Mouse (Mus musculus): ENCODE measurements around the gene Vstm5. TPM values are rescaled to one million over a fixed set of nuclear protein-coding genes. Genes with fewer than 3 reads are reported as not detected.
"Not testable (repeated sequence)": the region's sequence is repeated elsewhere in the genome, so short reads cannot be mapped to it uniquely, and the experiment has no call there.

Gene Vstm5
- polyA plus RNA-seq, 1 experiment from 2014 or later: 2.0 TPM

DNA sequence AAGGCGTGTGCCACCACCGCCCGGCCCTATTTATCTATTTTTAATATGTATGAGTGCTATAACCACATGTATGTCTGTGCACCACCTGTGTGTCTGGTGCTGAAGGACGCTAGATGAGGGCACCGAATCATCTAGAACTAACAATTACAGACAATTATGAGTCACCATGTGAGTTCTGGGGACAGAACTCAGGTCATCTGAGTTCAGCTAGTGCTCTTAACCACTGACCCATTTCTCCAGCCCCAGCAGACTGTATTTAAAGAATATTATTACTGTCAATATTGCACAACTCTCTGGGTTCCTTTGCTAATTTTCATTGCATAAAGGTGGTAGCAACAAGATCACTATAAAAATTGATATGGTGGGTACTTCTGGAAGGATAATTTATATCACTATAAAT, 61.2 kb downstream of the Vstm5 start:
- H3K4me2 ChIP-seq: no peak overlapping the region
- no peaks in the 10 kb centered on the region for H3K36me3 ChIP-seq (ENCODE audit: control insufficient read depth, insufficient read depth, low read length)
- no peak overlapping the region for H3K9ac ChIP-seq (ENCODE audit: low read length)
- no peaks in the 10 kb centered on the region for H3K9me3 ChIP-seq (ENCODE audit: control insufficient read depth, low read length)
- no peak overlapping the region for H3K27ac ChIP-seq (ENCODE audit: low read depth, low read length)
- H3K4me3 ChIP-seq (ENCODE audit: low read depth, low read length): no peak overlapping the region
- H3K4me1 ChIP-seq (ENCODE audit: control insufficient read depth, insufficient read depth, low read length): no peaks in the 10 kb centered on the region
- WGBS: 90% methylated on average over 5 of the region's 5 CpGs
- no peaks in the 10 kb centered on the region for H3K27me3 ChIP-seq (ENCODE audit: control insufficient read depth, insufficient read depth, low read length)
- DNase-seq (ENCODE audit: low spot score, missing footprints) (no peak), ATAC-seq (ENCODE audit: low FRiP score) (no peak)

DNA sequence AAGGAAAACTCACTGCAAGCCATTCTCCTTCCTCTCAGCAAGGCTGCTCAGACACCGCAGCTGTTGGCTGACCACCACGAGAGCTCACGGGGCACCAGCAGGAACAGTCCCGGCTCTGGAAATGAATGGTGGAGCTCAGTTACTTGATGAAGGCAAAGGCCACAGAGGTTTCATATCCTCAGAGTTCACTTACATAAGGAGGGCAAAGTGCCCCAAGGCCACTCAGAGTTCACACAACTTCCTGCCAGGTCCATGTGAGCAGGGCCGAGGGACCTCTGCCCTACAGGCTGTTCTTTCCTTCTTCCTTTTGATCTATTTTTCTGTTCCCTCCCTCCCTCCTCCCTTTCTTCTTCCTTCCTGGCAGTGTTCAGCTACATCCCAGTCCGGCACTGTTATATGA, 62.6 kb downstream of the Vstm5 start:
- H3K36me3 ChIP-seq (ENCODE audit: control insufficient read depth, insufficient read depth, low read length): no peaks in the 10 kb centered on the region
- no peaks in the 10 kb centered on the region for H3K27me3 ChIP-seq (ENCODE audit: control insufficient read depth, insufficient read depth, low read length)
- H3K9ac ChIP-seq (ENCODE audit: low read length): no peak overlapping the region
- H3K4me3 ChIP-seq (ENCODE audit: low read depth, low read length): no peak overlapping the region
- no peak overlapping the region for H3K27ac ChIP-seq (ENCODE audit: low read depth, low read length)
- ATAC-seq (ENCODE audit: low FRiP score) (no peak), DNase-seq (ENCODE audit: low spot score, missing footprints) (no peak)
- WGBS: 75% methylated on average over 6 of the region's 6 CpGs
- H3K4me2 ChIP-seq: no peak overlapping the region
- no peaks in the 10 kb centered on the region for H3K9me3 ChIP-seq (ENCODE audit: control insufficient read depth, low read length)
- no peaks in the 10 kb centered on the region for H3K4me1 ChIP-seq (ENCODE audit: control insufficient read depth, insufficient read depth, low read length)

GRCm38 (mm10) chr9:15302006-15302405, 63.2 kb downstream of the Vstm5 start:
- not testable (repeated sequence) for H3K4me1 ChIP-seq (ENCODE audit: control insufficient read depth, insufficient read depth, low read length); H3K4me2 ChIP-seq; H3K27ac ChIP-seq (ENCODE audit: low read depth, low read length); H3K36me3 ChIP-seq (ENCODE audit: control insufficient read depth, insufficient read depth, low read length); ATAC-seq (ENCODE audit: low FRiP score); DNase-seq (ENCODE audit: low spot score, missing footprints); H3K9me3 ChIP-seq (ENCODE audit: control insufficient read depth, low read length); H3K9ac ChIP-seq (ENCODE audit: low read length); H3K27me3 ChIP-seq (ENCODE audit: control insufficient read depth, insufficient read depth, low read length); H3K4me3 ChIP-seq (ENCODE audit: low read depth, low read length)
- WGBS: 76% methylated on average over 6 of the region's 6 CpGs

DNA sequence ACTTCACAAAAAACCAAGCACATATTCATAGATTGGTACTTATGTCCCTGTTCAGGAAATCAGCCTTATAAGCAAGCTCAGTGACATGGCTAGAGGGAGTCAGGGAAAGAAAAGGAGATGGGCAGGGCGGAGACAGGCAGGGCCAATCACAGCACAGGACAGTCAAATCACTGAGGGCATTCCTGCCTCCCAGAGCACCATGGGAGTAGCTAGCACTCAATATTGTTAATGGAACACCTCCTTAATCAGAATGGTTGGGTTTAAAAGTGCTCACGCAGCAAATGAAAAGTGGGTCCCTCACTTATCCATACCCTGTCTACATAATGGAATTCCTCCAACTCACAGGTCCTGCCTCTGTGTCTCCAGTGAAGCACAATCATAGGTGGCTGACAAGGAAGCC, 64.0 kb downstream of the Vstm5 start:
- DNase-seq (ENCODE audit: low spot score, missing footprints) (no peak), ATAC-seq (ENCODE audit: low FRiP score) (no peak)
- H3K4me3 ChIP-seq (ENCODE audit: low read depth, low read length): no peak overlapping the region
- 70% methylated on average over 2 of the region's 2 CpGs for WGBS
- no peak overlapping the region for H3K9ac ChIP-seq (ENCODE audit: low read length)
- no peak overlapping the region for H3K27ac ChIP-seq (ENCODE audit: low read depth, low read length)
- no peaks in the 10 kb centered on the region for H3K9me3 ChIP-seq (ENCODE audit: control insufficient read depth, low read length)
- H3K4me2 ChIP-seq: no peak overlapping the region
- no peaks in the 10 kb centered on the region for H3K36me3 ChIP-seq (ENCODE audit: control insufficient read depth, insufficient read depth, low read length)
- H3K27me3 ChIP-seq (ENCODE audit: control insufficient read depth, insufficient read depth, low read length): no peaks in the 10 kb centered on the region
- peaks cover 10% of the 10 kb centered on the region for H3K4me1 ChIP-seq (ENCODE audit: control insufficient read depth, insufficient read depth, low read length)

DNA sequence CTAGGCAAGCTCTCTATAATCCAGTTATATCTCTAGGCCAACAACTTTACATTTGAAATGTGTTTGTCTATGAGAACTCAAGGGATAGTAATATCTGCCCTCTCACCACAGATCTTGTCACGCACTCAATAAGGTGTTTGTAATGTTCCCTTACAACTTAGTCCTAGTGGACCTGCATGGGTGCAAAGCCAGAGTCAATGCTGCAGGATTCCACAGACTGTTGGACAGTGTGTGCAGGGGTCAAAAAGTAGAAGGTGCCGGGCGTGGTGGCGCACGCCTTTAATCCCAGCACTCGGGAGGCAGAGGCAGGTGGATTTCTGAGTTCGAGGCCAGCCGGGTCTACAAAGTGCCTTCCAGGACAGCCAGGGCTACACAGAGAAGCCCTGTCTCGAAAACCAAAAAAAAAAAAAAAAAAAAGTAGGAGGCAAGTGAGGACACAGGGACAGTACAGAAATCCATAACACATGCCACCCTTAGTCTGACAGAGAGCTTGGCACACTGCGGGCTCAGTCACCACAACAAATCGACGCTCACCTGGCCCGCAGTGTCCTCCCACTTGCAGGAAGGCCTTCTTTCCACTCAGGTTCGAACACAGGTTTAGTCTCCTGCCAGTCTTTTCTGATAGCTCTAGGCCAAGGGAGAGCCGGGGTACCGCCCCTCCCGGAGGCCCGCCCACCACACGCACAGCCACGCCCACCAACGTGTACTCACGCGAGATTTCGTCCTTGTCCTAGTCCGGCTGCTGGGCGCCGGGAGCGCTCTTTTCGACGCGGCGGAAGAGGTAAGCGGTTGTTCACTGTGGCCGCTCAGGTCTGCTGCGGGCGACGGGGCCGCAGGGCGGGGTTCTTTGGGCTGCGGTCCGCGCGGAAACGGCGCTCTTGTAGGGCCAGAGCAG, 66.9 kb downstream of the Vstm5 start, which contains the start of gene Taf1d:
TSS of gene Taf1d (plus strand) at position 712 of the 895 bp plus-strand sequence.
- DNase-seq (ENCODE audit: low spot score, missing footprints) (peak; percentile 100), ATAC-seq (ENCODE audit: low FRiP score) (peak; percentile 99)
- Histone ChIP-seq H3K4me2 (peak within 1 kb of the TSS; percentile 85), H3K4me1 (ENCODE audit: control insufficient read depth, insufficient read depth, low read length) (peaks cover 18% of the 10 kb centered on the region), H3K4me3 (ENCODE audit: low read depth, low read length) (peak within 1 kb of the TSS; percentile 85), H3K27me3 (ENCODE audit: control insufficient read depth, insufficient read depth, low read length) (no peaks in the 10 kb centered on the region), H3K27ac (ENCODE audit: low read depth, low read length) (peak within 1 kb of the TSS; percentile 84), H3K36me3 (ENCODE audit: control insufficient read depth, insufficient read depth, low read length) (peaks cover 8% of the 10 kb centered on the region), H3K9me3 (ENCODE audit: control insufficient read depth, low read length) (no peaks in the 10 kb centered on the region), H3K9ac (ENCODE audit: low read length) (peak within 1 kb of the TSS; percentile 95)
- 15% methylated on average over 44 of the region's 45 CpGs for WGBS

DNA sequence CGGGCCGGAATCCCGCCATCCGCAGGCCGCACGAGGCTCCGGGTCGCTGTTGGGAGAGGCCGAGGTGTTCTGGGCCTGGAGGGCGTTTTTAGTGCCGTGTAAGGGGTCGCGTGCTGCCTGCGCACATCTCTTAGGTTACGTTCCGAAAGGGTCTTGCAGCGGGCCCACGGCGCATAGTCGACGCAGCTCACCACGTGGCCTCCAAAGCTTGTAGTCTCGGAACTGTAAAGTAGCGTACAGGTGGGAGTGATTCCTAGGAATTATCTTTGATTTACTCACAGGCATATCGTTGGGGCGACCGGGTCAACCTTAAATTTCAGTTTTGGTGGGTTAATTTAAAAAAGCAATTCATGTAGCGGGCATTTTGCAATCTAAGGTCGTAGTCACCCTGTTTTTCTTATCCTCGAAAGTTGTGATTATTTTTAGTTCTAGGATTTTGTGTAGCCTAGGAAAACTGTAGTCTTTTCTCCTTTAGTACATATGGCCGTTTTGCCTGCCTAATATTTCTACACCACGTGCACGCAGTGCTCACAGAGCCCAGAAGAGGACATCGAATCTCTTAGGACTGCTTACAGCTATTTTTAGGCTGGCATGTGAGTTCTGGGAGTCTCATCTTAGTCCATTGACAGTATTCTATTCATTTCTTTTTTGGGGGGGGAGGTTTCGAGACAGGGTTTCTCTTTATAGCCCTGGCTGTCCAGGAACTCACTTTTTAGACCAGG, 67.7 kb downstream of the Vstm5 start, which contains the start of gene 4931406C07Rik:
TSS of gene 4931406C07Rik (minus strand) at position 51 of the 722 bp plus-strand sequence.
- under 1% methylated on average over 35 of the region's 35 CpGs for WGBS
- Histone ChIP-seq H3K27me3 (ENCODE audit: control insufficient read depth, insufficient read depth, low read length) (no peaks in the 10 kb centered on the region), H3K36me3 (ENCODE audit: control insufficient read depth, insufficient read depth, low read length) (peaks cover 10% of the 10 kb centered on the region), H3K4me2 (peak within 1 kb of the TSS; percentile 85), H3K9me3 (ENCODE audit: control insufficient read depth, low read length) (no peaks in the 10 kb centered on the region), H3K27ac (ENCODE audit: low read depth, low read length) (peak within 1 kb of the TSS; percentile 84), H3K4me3 (ENCODE audit: low read depth, low read length) (peak within 1 kb of the TSS; percentile 85), H3K9ac (ENCODE audit: low read length) (peak within 1 kb of the TSS; percentile 95), H3K4me1 (ENCODE audit: control insufficient read depth, insufficient read depth, low read length) (peaks cover 18% of the 10 kb centered on the region)
- DNase-seq (ENCODE audit: low spot score, missing footprints): no peak
- peak; percentile 86 for ATAC-seq (ENCODE audit: low FRiP score)

DNA sequence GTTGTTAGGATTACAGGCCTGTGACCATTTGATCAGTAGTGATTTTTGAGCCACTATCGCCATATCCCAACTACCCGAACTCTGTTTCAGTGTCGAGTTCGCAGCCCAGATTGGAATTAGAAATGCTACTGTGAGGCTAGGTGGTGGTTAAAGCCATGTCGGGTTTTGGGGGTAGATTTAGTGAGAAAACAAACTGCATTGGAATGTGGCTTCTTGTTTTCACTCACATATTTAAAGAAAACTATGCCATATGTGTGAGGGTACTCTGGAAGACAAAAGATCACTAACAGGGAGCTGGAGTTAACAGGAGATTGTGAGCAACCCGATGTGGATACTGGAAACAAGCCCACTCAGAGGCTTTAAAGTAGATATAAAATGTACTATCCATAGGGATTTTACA, 68.4 kb downstream of the Vstm5 start:
- peaks cover 10% of the 10 kb centered on the region for H3K36me3 ChIP-seq (ENCODE audit: control insufficient read depth, insufficient read depth, low read length)
- WGBS: 12% methylated on average over 6 of the region's 6 CpGs
- peak overlapping the region; percentile 85 for H3K4me3 ChIP-seq (ENCODE audit: low read depth, low read length)
- H3K9me3 ChIP-seq (ENCODE audit: control insufficient read depth, low read length): no peaks in the 10 kb centered on the region
- DNase-seq (ENCODE audit: low spot score, missing footprints) (no peak), ATAC-seq (ENCODE audit: low FRiP score) (no peak)
- no peak overlapping the region for H3K27ac ChIP-seq (ENCODE audit: low read depth, low read length)
- peak overlapping the region; percentile 85 for H3K4me2 ChIP-seq
- H3K9ac ChIP-seq (ENCODE audit: low read length): peak overlapping the region; percentile 95
- H3K4me1 ChIP-seq (ENCODE audit: control insufficient read depth, insufficient read depth, low read length): peaks cover 18% of the 10 kb centered on the region
- no peaks in the 10 kb centered on the region for H3K27me3 ChIP-seq (ENCODE audit: control insufficient read depth, insufficient read depth, low read length)

DNA sequence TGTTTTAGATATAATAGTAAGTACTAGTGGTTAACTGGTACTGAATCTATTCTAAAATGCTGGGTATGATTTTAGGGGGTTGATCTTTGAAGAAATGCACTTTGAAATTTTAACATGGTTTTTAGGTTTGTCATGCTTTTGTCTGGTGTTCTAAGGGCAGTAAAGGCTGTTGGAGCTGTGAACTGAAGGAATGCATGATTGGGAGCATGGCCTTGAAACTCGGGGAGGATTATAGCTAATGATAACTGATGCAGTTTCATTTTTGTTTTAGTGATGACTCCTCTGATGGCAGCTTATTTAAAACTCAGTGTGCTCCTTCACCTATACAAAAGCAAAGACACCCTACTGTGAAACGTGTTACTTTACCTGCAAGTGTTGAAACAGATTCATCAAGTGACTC, 69.4 kb downstream of the Vstm5 start:
- H3K4me3 ChIP-seq (ENCODE audit: low read depth, low read length): no peak overlapping the region
- no peaks in the 10 kb centered on the region for H3K27me3 ChIP-seq (ENCODE audit: control insufficient read depth, insufficient read depth, low read length)
- DNase-seq (ENCODE audit: low spot score, missing footprints) (no peak), ATAC-seq (ENCODE audit: low FRiP score) (no peak)
- H3K9me3 ChIP-seq (ENCODE audit: control insufficient read depth, low read length): no peaks in the 10 kb centered on the region
- H3K36me3 ChIP-seq (ENCODE audit: control insufficient read depth, insufficient read depth, low read length): peaks cover 14% of the 10 kb centered on the region
- 59% methylated on average over 2 of the region's 2 CpGs for WGBS
- no peak overlapping the region for H3K9ac ChIP-seq (ENCODE audit: low read length)
- no peak overlapping the region for H3K27ac ChIP-seq (ENCODE audit: low read depth, low read length)
- H3K4me2 ChIP-seq: peak overlapping the region; percentile 11; the same call in 1 of the 2 replicates
- peaks cover 18% of the 10 kb centered on the region for H3K4me1 ChIP-seq (ENCODE audit: control insufficient read depth, insufficient read depth, low read length)
